Mouse (Mus musculus): Measurements from ENCODE around the gene Ifi204.
"Not testable (repeated sequence)": the region's sequence is repeated elsewhere in the genome, so short reads cannot be mapped to it uniquely, and the experiment has no call there.

Gene Ifi204

GRCm38 (mm10) chr1:173766848-173767617 is at the start of gene Ifi204:
Gene Ifi204 (minus strand): TSS chr1:173766943.
- DNase-seq, result peak; percentile 1 to 11

- DNase-seq, result not testable (repeated sequence)
Measured at GRCm38 (mm10) chr1:173809294-173809693, 42.6 kb upstream of the Ifi204 start.

GRCm38 (mm10) chr1:173802689-173803281 is 36.0 kb upstream of the Ifi204 start:
- peak in 1 of 2 experiments; percentile 2 for DNase-seq

DNA sequence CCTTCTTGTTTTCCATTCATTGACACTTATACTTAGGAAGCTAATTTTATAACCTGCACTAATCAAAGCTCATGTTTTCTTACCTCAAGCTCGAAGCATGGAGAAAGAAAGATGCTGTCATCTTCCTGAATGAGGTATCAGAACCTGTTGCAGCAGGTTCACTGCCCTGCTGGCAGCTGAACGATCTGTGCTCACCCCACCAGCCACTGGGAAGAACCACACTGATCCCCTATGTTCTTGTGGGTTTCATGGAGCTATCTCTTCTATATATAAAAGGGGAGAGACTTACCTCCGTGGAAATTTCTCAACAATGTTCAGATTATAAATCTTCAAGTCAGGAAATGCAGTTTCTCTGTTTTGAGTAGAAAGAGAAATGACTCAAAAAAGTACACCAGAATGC is 35.5 kb upstream of the Ifi204 start:
- DNase-seq, result not testable (repeated sequence)

- not testable (repeated sequence) for DNase-seq
Measured at GRCm38 (mm10) chr1:173801791-173802190, 35.0 kb upstream of the Ifi204 start.

- DNase-seq, result not testable (repeated sequence)
Measured at GRCm38 (mm10) chr1:173773457-173773856, 6.7 kb upstream of the Ifi204 start.

DNA sequence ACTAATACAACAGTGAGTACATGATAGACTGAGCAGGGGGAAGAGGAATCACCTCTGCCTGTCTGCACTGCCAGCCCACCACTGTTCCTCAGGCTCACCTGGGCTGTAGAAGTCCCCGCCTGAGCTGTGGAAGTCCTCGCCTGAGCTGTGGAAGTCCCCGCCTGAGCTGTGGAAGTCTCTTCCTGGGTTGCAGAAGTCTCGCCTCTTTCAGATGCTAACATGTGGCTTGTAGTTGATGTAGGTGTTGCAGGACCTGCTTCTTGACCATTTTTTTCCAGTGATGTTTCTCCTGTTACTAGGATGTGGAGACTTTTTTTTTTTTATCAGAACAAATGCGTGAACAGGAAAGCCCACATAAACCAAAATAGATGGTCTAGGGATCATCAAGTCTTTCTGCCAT is 6.7 kb downstream of the Ifi204 start:
- not testable (repeated sequence) for DNase-seq

GRCm38 (mm10) chr1:173742262-173742661 is 24.5 kb downstream of the Ifi204 start:
- DNase-seq, result no peak

- no peak for DNase-seq
Measured at GRCm38 (mm10) chr1:173741656-173742055, 25.1 kb downstream of the Ifi204 start, which contains the start of gene Ifi207. Gene Ifi207 (minus strand): TSS chr1:173741747.

DNA sequence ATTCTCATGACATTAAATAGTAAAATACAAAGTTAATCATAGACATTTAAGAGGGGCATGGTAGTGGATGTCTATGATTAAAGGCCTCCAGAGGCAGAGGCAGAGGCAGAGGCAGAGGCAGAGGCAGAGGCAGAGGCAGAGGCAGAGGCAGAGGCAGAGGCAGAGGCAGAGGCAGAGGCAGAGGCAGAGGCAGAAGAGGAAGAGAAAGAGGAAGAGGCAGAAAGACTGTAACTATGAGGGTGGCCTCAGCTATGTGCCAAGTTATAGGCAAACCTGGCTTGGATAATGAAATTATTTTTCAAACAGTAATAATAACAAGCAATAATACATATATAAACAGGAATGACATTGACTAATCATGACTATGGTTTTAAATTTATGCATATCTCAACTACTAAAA is 26.2 kb downstream of the Ifi204 start:
- DNase-seq, result no peak

GRCm38 (mm10) chr1:173736986-173737385 is 29.8 kb downstream of the Ifi204 start:
- DNase-seq, result no peak

DNA sequence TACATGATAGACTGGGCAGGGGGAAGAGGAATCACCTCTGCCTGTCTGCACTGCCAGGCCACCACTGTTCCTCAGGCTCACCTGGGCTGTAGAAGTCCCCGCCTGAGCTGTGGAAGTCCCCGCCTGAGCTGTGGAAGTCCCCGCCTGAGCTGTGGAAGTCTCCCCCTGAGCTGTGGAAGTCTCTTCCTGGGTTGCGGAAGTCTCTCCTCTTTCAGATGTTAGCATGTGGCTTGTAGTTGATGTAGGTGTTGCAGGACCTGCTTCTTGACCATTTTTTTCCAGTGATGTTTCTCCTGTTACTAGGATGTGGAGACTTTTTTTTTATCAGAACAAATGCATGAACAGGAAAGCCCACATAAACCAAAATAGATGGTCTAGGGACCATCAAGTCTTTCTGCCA is 31.7 kb downstream of the Ifi204 start:
- not testable (repeated sequence) for DNase-seq

- peak; percentile 31 to 40 for DNase-seq
Measured at GRCm38 (mm10) chr1:173733219-173733618, 33.5 kb downstream of the Ifi204 start.

Data from kidney, postnatal 4 days (tissue).